Mouse (Mus musculus): Measurements from ENCODE around the gene Olfr514. TPM values are rescaled to one million over a fixed set of nuclear protein-coding genes. Genes with fewer than 3 reads are reported as not detected.
"Not testable (repeated sequence)": the region's sequence is repeated elsewhere in the genome, so short reads cannot be mapped to it uniquely, and the experiment has no call there.

Gene Olfr514
- polyA plus RNA-seq (2014; fragmentation: Nextera tagmentation; extraction: Ambion mirVana) = not detected in 2 replicates

DNA sequence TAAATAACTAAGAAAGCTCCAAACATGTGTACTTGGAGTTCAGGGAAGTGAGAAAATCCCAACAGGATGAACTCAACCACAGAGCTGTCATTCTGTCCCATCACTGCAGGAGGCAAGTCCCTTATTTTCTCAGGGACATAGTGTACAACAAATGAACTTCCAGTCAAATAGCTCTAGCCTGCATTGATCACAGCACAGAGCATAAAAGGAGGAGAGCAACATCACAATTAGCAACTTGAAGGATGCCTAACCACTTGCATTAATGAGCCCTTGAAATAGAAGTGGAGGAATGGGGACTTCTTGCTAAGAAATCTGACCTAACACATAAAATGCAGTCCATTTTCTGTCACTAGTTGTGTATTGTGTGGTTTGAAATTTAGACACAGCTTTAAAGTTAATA is at the start of gene Olfr514:
TSS of gene Olfr514 (minus strand) at position 101 of the 400 bp plus-strand sequence.
- H3K36me3 ChIP-seq (ENCODE audit: control insufficient read depth, insufficient read depth, low read length) = no peaks in the 10 kb centered on the region
- H3K4me1 ChIP-seq (replicated peaks; ENCODE audit: control insufficient read depth, insufficient read depth, low read length) = no peaks in the 10 kb centered on the region
- H3K9me3 ChIP-seq (ENCODE audit: control insufficient read depth, low read length) = no peaks in the 10 kb centered on the region
- no peak within 1 kb of the TSS for H3K4me2 ChIP-seq (ENCODE audit: low read depth, low read length, severe bottlenecking)
- no peak within 1 kb of the TSS for H3K27ac ChIP-seq (ENCODE audit: low read depth, low read length)
- H3K4me3 ChIP-seq (ENCODE audit: low read depth, low read length) = no peak within 1 kb of the TSS
- ATAC-seq (replicated peaks; ENCODE audit: low FRiP score) = no peak
- DNase-seq (ENCODE audit: low spot score) = no peak
- no peak within 1 kb of the TSS for H3K9ac ChIP-seq (ENCODE audit: low read length)
- no peaks in the 10 kb centered on the region for H3K27me3 ChIP-seq (ENCODE audit: control insufficient read depth, insufficient read depth, low read length)

DNA sequence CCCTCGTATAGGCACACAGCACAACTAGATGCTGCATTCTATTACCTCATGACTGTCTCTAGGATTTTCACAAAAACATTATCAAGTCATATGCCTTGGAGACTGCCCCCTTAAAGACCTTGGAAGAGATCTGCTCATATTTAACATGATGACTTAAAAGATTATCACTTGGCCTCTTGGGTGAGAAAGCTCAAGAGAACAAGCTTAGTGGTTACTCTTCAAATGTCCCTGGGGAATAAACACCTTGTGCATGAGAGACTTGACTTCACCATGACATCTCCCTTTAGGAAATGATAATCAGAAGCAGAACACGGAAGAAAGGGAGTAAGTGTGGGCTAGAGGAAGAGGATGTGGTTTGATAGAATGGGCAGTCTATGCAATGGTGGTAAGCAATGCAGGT is 46.5 kb upstream of the Olfr514 start, which contains the start of gene Olfr517:
TSS of gene Olfr517 (minus strand) at position 101 of the 400 bp plus-strand sequence.
- ATAC-seq (replicated peaks; ENCODE audit: low FRiP score) = no peak

DNA sequence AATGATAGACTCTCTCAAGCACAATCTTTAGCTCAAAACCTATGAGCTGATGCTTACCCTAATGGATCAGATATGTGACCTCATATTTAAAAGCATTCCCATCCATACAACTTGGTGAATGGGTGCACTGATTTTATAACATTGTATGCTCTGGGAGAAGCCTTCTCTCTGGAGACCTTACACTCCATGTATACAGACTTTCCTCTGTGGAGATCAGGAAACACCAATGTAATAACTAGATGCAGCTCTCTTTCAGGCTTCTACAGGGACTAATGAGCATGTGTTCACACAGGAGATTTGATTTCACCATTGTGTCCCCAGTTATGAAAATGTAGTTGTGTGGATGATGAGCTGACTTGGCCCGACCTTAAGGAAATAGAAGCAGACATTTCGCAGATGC is 24.6 kb upstream of the Olfr514 start, which contains the start of gene Olfr516:
TSS of gene Olfr516 (minus strand) at position 101 of the 400 bp plus-strand sequence.
- Histone ChIP-seq H3K27ac (ENCODE audit: low read depth, low read length) (no peak within 1 kb of the TSS), H3K36me3 (ENCODE audit: control insufficient read depth, insufficient read depth, low read length) (no peaks in the 10 kb centered on the region), H3K9me3 (ENCODE audit: control insufficient read depth, low read length) (no peaks in the 10 kb centered on the region), H3K9ac (ENCODE audit: low read length) (no peak within 1 kb of the TSS), H3K4me2 (ENCODE audit: low read depth, low read length, severe bottlenecking) (no peak within 1 kb of the TSS), H3K27me3 (ENCODE audit: control insufficient read depth, insufficient read depth, low read length) (no peaks in the 10 kb centered on the region), H3K4me3 (ENCODE audit: low read depth, low read length) (no peak within 1 kb of the TSS), H3K4me1 (replicated peaks; ENCODE audit: control insufficient read depth, insufficient read depth, low read length) (no peaks in the 10 kb centered on the region)
- no peak for DNase-seq (ENCODE audit: low spot score)
- 91% methylated on average over 2 of the region's 2 CpGs for WGBS
- ATAC-seq (replicated peaks; ENCODE audit: low FRiP score) = no peak

More for the DNA sequence above, 46.5 kb upstream of the Olfr514 start, which contains the start of gene Olfr517:
- Histone ChIP-seq H3K9me3 (ENCODE audit: control insufficient read depth, low read length) (no peaks in the 10 kb centered on the region), H3K4me3 (ENCODE audit: low read depth, low read length) (no peak within 1 kb of the TSS), H3K4me2 (ENCODE audit: low read depth, low read length, severe bottlenecking) (no peak within 1 kb of the TSS), H3K9ac (ENCODE audit: low read length) (no peak within 1 kb of the TSS), H3K27ac (ENCODE audit: low read depth, low read length) (no peak within 1 kb of the TSS), H3K36me3 (ENCODE audit: control insufficient read depth, insufficient read depth, low read length) (no peaks in the 10 kb centered on the region), H3K4me1 (replicated peaks; ENCODE audit: control insufficient read depth, insufficient read depth, low read length) (no peaks in the 10 kb centered on the region), H3K27me3 (ENCODE audit: control insufficient read depth, insufficient read depth, low read length) (no peaks in the 10 kb centered on the region)
- 73% methylated on average over 2 of the region's 2 CpGs for WGBS
- DNase-seq (ENCODE audit: low spot score) = no peak

DNA sequence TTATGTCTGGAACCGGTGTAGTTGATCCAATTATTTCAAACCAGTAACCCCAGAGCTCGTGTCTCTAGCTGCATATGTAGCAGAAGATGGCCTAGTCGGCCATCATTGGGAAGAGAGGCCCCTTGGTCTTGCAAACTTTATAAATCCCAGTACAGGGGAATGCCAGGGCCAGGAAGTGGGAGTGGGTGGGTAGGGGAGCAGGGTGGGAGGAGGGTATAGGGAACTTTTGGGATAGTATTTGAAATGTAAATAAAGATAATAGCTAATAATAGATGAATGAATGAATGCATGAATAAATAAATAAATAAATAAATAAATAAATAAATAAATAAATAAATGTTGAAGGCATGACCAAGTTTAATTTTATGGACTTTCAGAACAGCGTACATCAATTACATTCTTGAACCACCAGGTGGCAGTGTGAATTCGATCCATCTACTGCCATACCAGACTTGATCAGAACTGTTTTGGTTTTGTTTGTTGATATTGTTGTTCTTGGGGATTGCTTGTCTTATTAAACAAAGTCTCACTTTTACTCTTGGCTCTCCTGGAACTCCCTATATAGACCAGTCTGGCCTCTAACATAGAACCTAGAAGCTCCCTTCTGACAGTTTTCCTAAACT is 11.1 kb downstream of the Olfr514 start:
- peak; percentile 76 for ATAC-seq (replicated peaks; ENCODE audit: low FRiP score)
- H3K27me3 ChIP-seq (ENCODE audit: control insufficient read depth, insufficient read depth, low read length); H3K9ac ChIP-seq (ENCODE audit: low read length); H3K4me2 ChIP-seq (ENCODE audit: low read depth, low read length, severe bottlenecking); H3K9me3 ChIP-seq (ENCODE audit: control insufficient read depth, low read length); DNase-seq (ENCODE audit: low spot score); H3K4me3 ChIP-seq (ENCODE audit: low read depth, low read length); H3K27ac ChIP-seq (ENCODE audit: low read depth, low read length); H3K4me1 ChIP-seq (replicated peaks; ENCODE audit: control insufficient read depth, insufficient read depth, low read length); H3K36me3 ChIP-seq (ENCODE audit: control insufficient read depth, insufficient read depth, low read length): not testable (repeated sequence)
- 55% methylated on average over 5 of the region's 5 CpGs for WGBS

DNA sequence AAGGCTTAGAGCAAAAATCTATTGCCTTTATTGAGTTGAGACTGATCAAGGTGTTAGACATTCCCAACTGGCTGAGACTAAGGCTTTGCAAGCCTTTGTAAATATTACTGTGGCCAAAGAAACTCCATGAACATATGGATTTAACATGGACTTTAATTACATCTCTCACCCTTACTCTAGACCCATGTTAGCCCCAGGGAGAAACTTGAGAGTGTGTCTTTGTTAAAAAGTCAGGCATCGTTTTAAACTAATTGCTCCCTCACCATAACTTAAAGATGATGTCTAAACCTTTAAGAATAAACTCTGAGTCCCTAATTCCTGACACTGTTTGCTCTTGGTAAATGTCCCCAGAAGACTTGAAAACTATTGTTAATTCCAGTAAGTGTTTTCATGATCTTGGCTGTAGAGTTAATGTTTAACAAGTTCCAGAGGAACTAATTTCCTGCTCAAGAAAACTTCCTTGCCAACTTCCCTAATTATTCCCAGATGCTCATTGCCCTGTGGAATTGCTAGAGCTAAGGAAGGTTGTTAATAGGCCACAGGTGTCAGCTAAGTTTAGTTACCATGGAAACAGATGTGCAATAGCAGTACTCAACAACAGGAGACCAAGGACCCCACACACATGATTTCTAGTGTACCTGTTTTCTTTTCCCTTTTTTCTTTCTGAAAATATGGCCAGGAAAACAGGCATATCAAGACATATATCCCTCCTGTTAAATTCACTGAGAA is 28.4 kb downstream of the Olfr514 start:
- DNase-seq (ENCODE audit: low spot score) = no peak
- H3K9ac ChIP-seq (ENCODE audit: low read length) = no peak overlapping the region
- no peaks in the 10 kb centered on the region for H3K27me3 ChIP-seq (ENCODE audit: control insufficient read depth, insufficient read depth, low read length)
- no peak overlapping the region for H3K4me3 ChIP-seq (ENCODE audit: low read depth, low read length)
- no peaks in the 10 kb centered on the region for H3K9me3 ChIP-seq (ENCODE audit: control insufficient read depth, low read length)
- ATAC-seq (replicated peaks; ENCODE audit: low FRiP score) = no peak
- H3K4me2 ChIP-seq (ENCODE audit: low read depth, low read length, severe bottlenecking) = no peak overlapping the region
- 59% methylated on average over 1 of the region's 1 CpGs for WGBS
- H3K4me1 ChIP-seq (replicated peaks; ENCODE audit: control insufficient read depth, insufficient read depth, low read length) = no peaks in the 10 kb centered on the region
- no peak overlapping the region for H3K27ac ChIP-seq (ENCODE audit: low read depth, low read length)
- no peaks in the 10 kb centered on the region for H3K36me3 ChIP-seq (ENCODE audit: control insufficient read depth, insufficient read depth, low read length)

Other genes with a start within 250 kb of the Olfr514 start
- 0.05 TPM in 1 of 2 replicates, not detected in the other for gene Olfr506, start 215.2 kb downstream of the Olfr514 start, polyA plus RNA-seq (2014; fragmentation: Nextera tagmentation; extraction: Ambion mirVana)
- gene Olfr507, start 204.2 kb downstream of the Olfr514 start, polyA plus RNA-seq (2014; fragmentation: Nextera tagmentation; extraction: Ambion mirVana) = not detected in 2 replicates
- not detected in 2 replicates for gene Olfr508, start 196.0 kb downstream of the Olfr514 start, polyA plus RNA-seq (2014; fragmentation: Nextera tagmentation; extraction: Ambion mirVana)
- not detected in 2 replicates for gene Olfr509, start 174.1 kb downstream of the Olfr514 start, polyA plus RNA-seq (2014; fragmentation: Nextera tagmentation; extraction: Ambion mirVana)
- not detected in 2 replicates for gene Olfr510, start 159.6 kb downstream of the Olfr514 start, polyA plus RNA-seq (2014; fragmentation: Nextera tagmentation; extraction: Ambion mirVana)
- gene Olfr512, start 112.7 kb downstream of the Olfr514 start, polyA plus RNA-seq (2014; fragmentation: Nextera tagmentation; extraction: Ambion mirVana) = not detected in 2 replicates
- gene Olfr513, start 75.0 kb downstream of the Olfr514 start, polyA plus RNA-seq (2014; fragmentation: Nextera tagmentation; extraction: Ambion mirVana) = not detected in 2 replicates
- gene Olfr516, start 24.5 kb upstream of the Olfr514 start, polyA plus RNA-seq (2014; fragmentation: Nextera tagmentation; extraction: Ambion mirVana) = not detected in 2 replicates
- gene Olfr517, start 46.4 kb upstream of the Olfr514 start, polyA plus RNA-seq (2014; fragmentation: Nextera tagmentation; extraction: Ambion mirVana) = not detected in 2 replicates
- not detected in 2 replicates for gene Olfr518, start 59.0 kb upstream of the Olfr514 start, polyA plus RNA-seq (2014; fragmentation: Nextera tagmentation; extraction: Ambion mirVana)
- gene Olfr519, start 68.4 kb upstream of the Olfr514 start, polyA plus RNA-seq (2014; fragmentation: Nextera tagmentation; extraction: Ambion mirVana) = not detected in 2 replicates
- gene Nlrp10, start 104.2 kb upstream of the Olfr514 start, polyA plus RNA-seq (2014; fragmentation: Nextera tagmentation; extraction: Ambion mirVana) = not detected in 2 replicates
- gene Eif3f, start 108.4 kb upstream of the Olfr514 start, polyA plus RNA-seq (2014; fragmentation: Nextera tagmentation; extraction: Ambion mirVana) = 87.3 and 96.9 TPM in 2 replicates
- gene Tub, start 124.3 kb upstream of the Olfr514 start, polyA plus RNA-seq (2014; fragmentation: Nextera tagmentation; extraction: Ambion mirVana) = 15.1 and 15.6 TPM in 2 replicates

Data from forebrain, embryonic 11.5 days (tissue).